Mouse (Mus musculus): ENCODE measurements at regions not wholly inside any gene's neighbourhood (a gene's known extent, or its start where the extent isn't known, plus 50 kb on each side); places are given as distances from the start of the nearest gene placed in this dataset.

DNA sequence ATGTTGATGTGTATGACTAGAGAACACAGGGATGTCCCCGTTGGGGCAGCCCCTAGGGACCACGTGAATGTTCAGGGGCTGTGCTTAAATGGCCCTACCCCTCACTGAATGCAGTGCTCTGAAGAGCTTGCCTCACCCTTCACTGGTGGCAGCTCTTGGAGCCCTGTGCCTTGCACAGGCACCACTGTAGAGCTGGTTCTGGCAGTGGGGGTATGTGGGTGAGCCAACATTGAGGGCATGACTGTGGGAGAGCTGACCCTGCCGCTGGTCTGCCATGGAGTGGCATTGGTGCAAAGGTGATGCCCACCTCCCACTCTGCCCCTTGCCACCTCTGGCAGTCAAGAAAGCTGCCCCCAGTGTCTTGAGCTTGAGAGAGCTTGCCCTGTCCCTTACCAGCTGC, 69.6 kb upstream of the Tdrd3 start:
- DNase-seq (ENCODE audit: low spot score) = no peak

DNA sequence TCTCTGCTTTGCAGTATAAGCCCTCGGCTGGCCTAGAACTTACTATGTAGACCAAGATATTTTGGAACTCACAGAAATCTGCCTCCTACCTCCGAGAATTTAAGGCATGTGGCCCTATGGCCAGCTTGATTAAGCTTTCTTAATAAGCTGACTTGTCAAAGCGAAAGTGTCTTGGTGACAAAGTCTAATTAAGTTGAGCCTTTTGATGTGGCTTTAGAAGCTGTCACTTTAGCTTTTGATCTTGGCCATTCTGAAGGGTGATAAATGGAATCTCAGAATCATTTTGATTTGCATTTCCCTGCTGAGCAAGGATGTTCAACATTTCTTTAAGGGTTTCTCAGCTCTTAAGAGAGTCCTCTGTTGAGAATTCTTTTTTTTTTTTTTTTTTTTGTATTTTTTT, 67.6 kb upstream of the Tdrd3 start:
- no peak for DNase-seq (ENCODE audit: low spot score)

DNA sequence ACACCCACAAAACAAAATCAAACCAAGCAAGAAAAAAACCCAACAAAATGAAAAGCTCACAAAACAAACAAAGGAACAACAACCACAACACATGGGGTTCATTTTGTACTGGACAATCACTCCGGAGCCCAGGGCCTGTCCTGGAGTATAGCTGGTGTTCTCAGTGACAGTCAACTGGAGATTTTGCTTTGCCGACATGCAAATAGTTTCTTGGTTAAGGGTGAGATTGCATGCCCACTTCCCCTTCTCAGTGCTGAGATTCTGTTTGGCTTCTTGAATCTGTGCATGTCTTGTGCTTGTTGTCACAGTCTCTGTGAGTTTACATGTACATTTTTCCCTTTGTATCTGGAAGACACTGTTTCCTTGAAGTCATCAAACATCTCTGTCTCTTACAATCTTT, 50.6 kb upstream of the Tdrd3 start:
- DNase-seq (ENCODE audit: low spot score) = no peak

All from ovary, postnatal 10 days (tissue).